ENCODE assay signal across 31 mouse cellular contexts in the genomic region with DNA sequence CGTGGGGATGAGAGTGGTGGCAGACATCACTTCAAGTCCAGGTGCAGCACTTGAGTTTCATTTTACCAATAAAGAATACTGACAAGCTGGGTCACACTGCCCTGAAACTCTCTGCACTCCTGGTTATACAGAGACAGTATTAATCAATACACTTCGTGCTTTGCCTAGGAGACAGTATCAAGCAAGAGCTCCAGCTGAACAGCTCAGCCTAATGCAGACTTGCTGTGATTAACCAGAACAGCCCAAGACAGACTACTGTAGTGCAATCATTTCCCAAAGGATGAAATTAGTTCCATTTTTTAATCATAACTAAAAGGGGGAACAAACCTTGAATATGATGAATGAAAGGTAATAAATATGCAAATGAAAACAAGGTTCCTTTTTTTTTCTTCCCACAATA.
"Had no signal": no experiment of that assay in that cellular context is flagged by ENCODE, and none has a peak within 500 bp of the region (broad histone marks: within the 10 kb centered on the region; RNA-seq: fewer than 3 reads in every experiment).

No protein-coding gene starts in this region.

- H3K4me2 ChIP-seq: limb, embryonic 12.5 days; limb, embryonic 13.5 days; limb, embryonic 15.5 days; liver, embryonic 11.5 days; liver, embryonic 12.5 days; liver, embryonic 13.5 days; liver, embryonic 15.5 days; lung, embryonic 14.5 days; lung, embryonic 15.5 days; midbrain, embryonic 11.5 days; midbrain, embryonic 12.5 days; midbrain, embryonic 13.5 days; midbrain, embryonic 15.5 days had no signal

- H3K27ac ChIP-seq: limb, embryonic 10.5 days; limb, embryonic 12.5 days; limb, embryonic 13.5 days; limb, embryonic 15.5 days; liver, embryonic 12.5 days; liver, embryonic 13.5 days; liver, embryonic 14.5 days; liver, embryonic 15.5 days; lung, embryonic 15.5 days; macrophage; midbrain, embryonic 10.5 days; midbrain, embryonic 12.5 days; midbrain, embryonic 13.5 days; midbrain, embryonic 15.5 days had no signal

- H3K4me1 ChIP-seq: limb, embryonic 10.5 days; limb, embryonic 12.5 days; limb, embryonic 13.5 days; limb, embryonic 15.5 days; liver, embryonic 12.5 days; liver, embryonic 13.5 days; liver, embryonic 15.5 days; lung, embryonic 15.5 days; megakaryocyte, embryonic 14.5 days; midbrain, embryonic 10.5 days; midbrain, embryonic 12.5 days; midbrain, embryonic 13.5 days; midbrain, embryonic 15.5 days had no signal

- H3K4me3 ChIP-seq: limb, embryonic 10.5 days; limb, embryonic 12.5 days; limb, embryonic 13.5 days; limb, embryonic 15.5 days; liver, embryonic 12.5 days; liver, embryonic 13.5 days; liver, embryonic 15.5 days; lung, embryonic 15.5 days; megakaryocyte, embryonic 14.5 days; midbrain, embryonic 10.5 days; midbrain, embryonic 12.5 days; midbrain, embryonic 13.5 days; midbrain, embryonic 15.5 days; myocyte had no signal

- H3K9me3 ChIP-seq: limb, embryonic 10.5 days; limb, embryonic 12.5 days; limb, embryonic 13.5 days; limb, embryonic 15.5 days; liver, embryonic 12.5 days; liver, embryonic 13.5 days; liver, embryonic 15.5 days; lung, embryonic 15.5 days; megakaryocyte, embryonic 14.5 days; midbrain, embryonic 10.5 days; midbrain, embryonic 12.5 days; midbrain, embryonic 13.5 days; midbrain, embryonic 15.5 days had no signal

- DNase-seq: left cerebral cortex, postnatal 4 days; liver; liver, embryonic 13.5 days; liver, postnatal 0 days; lung, adult 18-20 months; lung, adult 2 months; lung, embryonic 14.5 days; lung, postnatal 10 days; lung, postnatal 14 days; lung, postnatal 36 days; lung, postnatal 4 days; midbrain, embryonic 14.5 days had no signal

- ATAC-seq: liver, embryonic 12.5 days; liver, postnatal 0 days; lung, postnatal 0 days; midbrain, embryonic 13.5 days; midbrain, embryonic 15.5 days; midbrain, embryonic 16.5 days had no signal

- H3K9ac ChIP-seq: limb, embryonic 12.5 days; limb, embryonic 13.5 days; limb, embryonic 15.5 days; liver, embryonic 12.5 days; liver, embryonic 13.5 days; liver, embryonic 14.5 days; liver, embryonic 15.5 days; liver, postnatal 0 days; lung, embryonic 14.5 days; lung, embryonic 15.5 days; midbrain, embryonic 12.5 days; midbrain, embryonic 13.5 days; midbrain, embryonic 15.5 days had no signal

- H3K36me3 ChIP-seq: limb, embryonic 10.5 days; limb, embryonic 12.5 days; limb, embryonic 13.5 days; limb, embryonic 15.5 days; liver, embryonic 12.5 days; liver, embryonic 13.5 days; liver, embryonic 15.5 days; lung, embryonic 15.5 days; midbrain, embryonic 10.5 days; midbrain, embryonic 12.5 days; midbrain, embryonic 13.5 days; midbrain, embryonic 15.5 days had no signal
